Mouse (Mus musculus) midbrain, embryonic 12.5 days (tissue): ENCODE results near the gene Txn2. TPM values are rescaled to one million over a fixed set of nuclear protein-coding genes. Genes with fewer than 3 reads are reported as not detected.

Experiments
- ATAC-seq: fragments of 200-750 bp; cut with Nextera tagmentation; 2 replicates; pipeline ENCODE4 v1.8.0; 2017; ENCODE audit warnings: low read depth, moderate TSS enrichment, moderate library complexity; ENCODE audit not compliant: low FRiP score
- H3K27ac ChIP-seq: fragments of 300-500 bp; sonication (generic); replicated peaks from 2 replicates; pipeline ENCODE4 v1.5.1; 2016; ENCODE audit warnings: mild to moderate bottlenecking
- H3K27me3 ChIP-seq: fragments of 300-500 bp; sonication (generic); 2 replicates; pipeline ENCODE4 v1.6.1; 2016; ENCODE audit warnings: mild to moderate bottlenecking
- H3K36me3 ChIP-seq: fragments of 300-500 bp; sonication (generic); 2 replicates; pipeline ENCODE4 v1.6.1; 2016
- H3K4me1 ChIP-seq: fragments of 300-500 bp; sonication (generic); 2 replicates; pipeline ENCODE4 v1.6.1; 2016
- H3K4me2 ChIP-seq: fragments of 300-500 bp; sonication (generic); replicated peaks from 2 replicates; pipeline ENCODE4 v1.6.1; 2016; ENCODE audit warnings: mild to moderate bottlenecking, moderate library complexity
- H3K4me3 ChIP-seq: fragments of 300-500 bp; sonication (generic); 2 replicates; pipeline ENCODE4 v1.5.1; 2016; ENCODE audit warnings: mild to moderate bottlenecking
- H3K9ac ChIP-seq: fragments of 300-500 bp; sonication (generic); replicated peaks from 2 replicates; pipeline ENCODE4 v1.6.1; 2016; ENCODE audit warnings: mild to moderate bottlenecking, moderate library complexity
- H3K9me3 ChIP-seq: fragments of 300-500 bp; sonication (generic); 2 replicates; pipeline ENCODE4 v1.6.1; 2016; ENCODE audit warnings: mild to moderate bottlenecking
- WGBS: fragments of 180-500 bp; shearing (Covaris S2); methylation state at CpG from one replicate; pipeline ENCODE4 v1.1.7; 2016; 5-methylcytosine and 5-hydroxymethylcytosine counted together
- polyA plus RNA-seq: library from polyadenylated mRNA; unstranded; fragments of >200 nt; fragmentation: Nextera tagmentation; extraction: Ambion mirVana; gene quantifications from 2 replicates; pipeline ENCODE4 v1.2.1, GENCODE M21; 2016

Gene Txn2
- polyA plus RNA-seq, 1 experiment from 2014 or later = 210 TPM

DNA sequence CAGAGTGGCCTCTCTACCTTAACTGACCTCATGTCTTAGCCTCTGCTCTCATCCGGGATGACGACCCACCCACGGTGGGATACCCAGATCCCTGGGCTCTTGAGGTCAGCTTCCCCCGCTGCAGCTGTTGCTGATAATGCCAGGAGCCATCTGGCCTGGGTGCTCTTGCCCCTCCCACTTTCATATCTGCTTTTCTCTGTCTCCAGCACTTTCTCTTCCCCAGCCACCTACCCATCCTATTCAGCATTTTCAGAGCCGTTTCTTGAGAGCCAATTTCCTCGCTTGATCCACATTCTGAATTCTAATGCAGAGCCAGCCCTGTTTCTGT is 2.8 kb upstream of the Txn2 start:
- Histone ChIP-seq H3K4me1 (peaks cover 32% of the 10 kb centered on the region), H3K4me2 (no peak overlapping the region), H3K9me3 (no peaks in the 10 kb centered on the region), H3K4me3 (no peak overlapping the region), H3K9ac (no peak overlapping the region), H3K27ac (no peak overlapping the region), H3K27me3 (peaks cover 14% of the 10 kb centered on the region; the same call in 1 of the 2 replicates), H3K36me3 (no peaks in the 10 kb centered on the region)
- 62% methylated on average over 6 of the region's 6 CpGs for WGBS
- no peak for ATAC-seq

DNA sequence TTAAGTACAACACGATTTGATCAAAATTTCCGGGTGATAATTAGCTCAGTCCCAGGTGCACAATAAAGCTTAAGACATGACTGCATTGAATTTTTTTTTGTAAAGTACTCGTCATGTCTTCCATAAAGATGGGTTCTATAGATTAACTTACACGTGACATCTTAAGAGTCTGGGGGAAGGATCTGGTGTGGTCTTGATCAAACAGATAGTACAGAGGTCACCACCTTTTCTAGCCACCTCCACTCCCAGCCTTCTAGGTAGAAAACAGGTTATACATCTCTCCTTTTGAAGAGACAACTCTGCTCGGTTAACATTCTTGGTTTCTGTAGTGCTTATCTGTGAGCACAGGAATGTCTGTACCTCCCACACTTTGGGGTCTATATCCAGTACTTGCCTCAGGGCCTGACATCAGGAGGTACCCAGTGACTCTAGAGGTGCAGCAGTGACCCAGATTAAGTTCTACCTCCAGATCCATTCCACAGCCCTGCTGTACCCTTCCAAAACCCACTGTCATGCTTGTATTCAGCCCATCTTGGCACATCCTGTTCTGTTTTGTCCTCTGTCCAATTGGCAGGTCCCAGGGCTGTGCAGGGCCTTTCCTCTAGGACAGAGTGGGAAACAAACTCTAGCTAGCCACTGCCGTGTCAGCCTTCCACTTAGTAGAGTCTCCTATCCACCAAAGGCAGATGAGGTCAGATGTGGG is 2.3 kb upstream of the Txn2 start:
- 0 out of 2 replicates have a peak, but pooled peaks cover 5% of the 10 kb centered on the region for H3K36me3 ChIP-seq
- peaks cover 14% of the 10 kb centered on the region; the same call in 1 of the 2 replicates for H3K27me3 ChIP-seq
- no peak overlapping the region for H3K4me2 ChIP-seq
- H3K9ac ChIP-seq = no peak overlapping the region
- no peaks in the 10 kb centered on the region for H3K9me3 ChIP-seq
- no peak overlapping the region for H3K27ac ChIP-seq
- ATAC-seq = no peak
- WGBS = 82% methylated on average over 6 of the region's 6 CpGs
- H3K4me3 ChIP-seq = no peak overlapping the region
- H3K4me1 ChIP-seq = peaks cover 32% of the 10 kb centered on the region

DNA sequence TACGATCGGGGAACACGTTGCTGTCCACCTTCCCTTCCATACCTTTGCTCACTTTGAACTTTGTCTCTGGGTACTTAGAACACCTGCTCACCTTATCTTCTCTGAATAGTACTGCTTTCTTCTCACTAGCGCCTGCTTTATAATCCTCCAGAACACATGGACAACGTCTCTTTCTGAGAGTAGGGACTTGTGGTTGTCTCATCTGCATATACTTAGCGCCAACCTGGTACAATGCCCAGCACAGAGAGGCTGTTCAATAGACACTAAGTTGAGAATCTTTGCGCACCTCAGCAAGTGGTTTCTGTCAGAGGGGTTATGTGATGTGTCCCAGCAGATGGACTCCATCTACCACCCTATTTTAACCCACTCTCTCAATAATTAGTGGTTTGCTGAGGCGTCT is 998 bp upstream of the Txn2 start:
- H3K9ac ChIP-seq = peak overlapping the region; percentile 59
- peaks cover 32% of the 10 kb centered on the region for H3K4me1 ChIP-seq
- no peaks in the 10 kb centered on the region for H3K9me3 ChIP-seq
- peak overlapping the region; percentile 86 for H3K4me2 ChIP-seq
- H3K4me3 ChIP-seq = peak overlapping the region; percentile 62
- 50% methylated on average over 8 of the region's 8 CpGs for WGBS
- ATAC-seq = no peak
- H3K27me3 ChIP-seq = peaks cover 11% of the 10 kb centered on the region; the same call in 1 of the 2 replicates
- H3K27ac ChIP-seq = no peak overlapping the region
- peaks cover 14% of the 10 kb centered on the region for H3K36me3 ChIP-seq

DNA sequence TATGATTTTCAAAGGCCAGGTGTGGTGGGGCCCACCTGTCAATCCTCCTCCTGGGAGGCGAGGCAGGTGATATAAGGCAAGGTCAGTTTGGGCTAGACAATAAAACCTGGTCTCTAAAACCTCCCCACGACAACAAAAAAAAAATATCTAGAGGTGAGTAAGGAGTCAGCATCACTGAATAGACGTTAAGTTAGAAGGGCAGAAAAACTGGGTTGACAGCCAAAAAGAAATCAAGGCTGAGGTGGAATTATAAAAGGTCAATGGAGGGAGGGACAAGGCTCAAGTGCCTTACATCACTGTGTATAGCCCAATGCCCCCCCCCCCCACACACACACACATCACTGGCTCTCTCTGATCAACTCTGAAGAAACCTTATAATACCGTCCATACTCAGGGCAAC is 715 bp downstream of the Txn2 start:
- Histone ChIP-seq H3K27ac (peak overlapping the region; percentile 85; the same call in 1 of the 2 replicates), H3K27me3 (0 out of 2 replicates have a peak, but pooled peaks cover 4% of the 10 kb centered on the region), H3K4me1 (peaks cover 25% of the 10 kb centered on the region), H3K9me3 (no peaks in the 10 kb centered on the region), H3K4me2 (peak overlapping the region; percentile 86), H3K9ac (peak overlapping the region; percentile 61), H3K36me3 (peaks cover 31% of the 10 kb centered on the region), H3K4me3 (peak overlapping the region; percentile 62)
- 0 out of 2 replicates have a peak, but pooled peaks have one; percentile 14 for ATAC-seq
- WGBS = 30% methylated on average over 4 of the region's 4 CpGs

GRCm38 (mm10) chr15:77926921-77927320 is 1.9 kb downstream of the Txn2 start:
- H3K4me1 ChIP-seq = peaks cover 25% of the 10 kb centered on the region
- H3K27ac ChIP-seq = no peak overlapping the region
- no peaks in the 10 kb centered on the region for H3K27me3 ChIP-seq
- no peak overlapping the region for H3K4me3 ChIP-seq
- ATAC-seq = no peak
- WGBS = 94% methylated on average over 5 of the region's 5 CpGs
- H3K9me3 ChIP-seq = no peaks in the 10 kb centered on the region
- no peak overlapping the region for H3K4me2 ChIP-seq
- H3K36me3 ChIP-seq = peaks cover 42% of the 10 kb centered on the region
- no peak overlapping the region for H3K9ac ChIP-seq

- Histone ChIP-seq H3K36me3 (peaks cover 57% of the 10 kb centered on the region), H3K4me2 (no peak overlapping the region), H3K27ac (no peak overlapping the region), H3K9me3 (no peaks in the 10 kb centered on the region), H3K4me1 (peaks cover 25% of the 10 kb centered on the region), H3K9ac (no peak overlapping the region), H3K27me3 (no peaks in the 10 kb centered on the region), H3K4me3 (no peak overlapping the region)
- 98% methylated on average over 2 of the region's 2 CpGs for WGBS
- ATAC-seq = no peak
Measured at GRCm38 (mm10) chr15:77925195-77925594, 3.6 kb downstream of the Txn2 start.

- H3K9ac ChIP-seq = no peak overlapping the region
- H3K4me1 ChIP-seq = peaks cover 16% of the 10 kb centered on the region
- no peaks in the 10 kb centered on the region for H3K9me3 ChIP-seq
- ATAC-seq = no peak
- H3K27ac ChIP-seq = no peak overlapping the region
- H3K4me3 ChIP-seq = no peak overlapping the region
- no peak overlapping the region for H3K4me2 ChIP-seq
- WGBS = 74% methylated on average over 9 of the region's 9 CpGs
- no peaks in the 10 kb centered on the region for H3K27me3 ChIP-seq
- peaks cover 69% of the 10 kb centered on the region for H3K36me3 ChIP-seq
Measured at GRCm38 (mm10) chr15:77923267-77924035, 5.4 kb downstream of the Txn2 start.

- 94% methylated on average over 9 of the region's 9 CpGs for WGBS
- H3K4me2 ChIP-seq = no peak overlapping the region
- H3K9ac ChIP-seq = no peak overlapping the region
- H3K27me3 ChIP-seq = no peaks in the 10 kb centered on the region
- no peak overlapping the region for H3K27ac ChIP-seq
- no peak overlapping the region for H3K4me3 ChIP-seq
- no peaks in the 10 kb centered on the region for H3K9me3 ChIP-seq
- H3K4me1 ChIP-seq = peaks cover 9% of the 10 kb centered on the region
- no peak for ATAC-seq
- peaks cover 70% of the 10 kb centered on the region for H3K36me3 ChIP-seq
Measured at GRCm38 (mm10) chr15:77922710-77923109, 6.1 kb downstream of the Txn2 start.

- 91% methylated on average over 6 of the region's 6 CpGs for WGBS
- Histone ChIP-seq H3K27ac (no peak overlapping the region), H3K4me2 (no peak overlapping the region), H3K4me3 (no peak overlapping the region), H3K4me1 (no peaks in the 10 kb centered on the region), H3K9me3 (no peaks in the 10 kb centered on the region), H3K36me3 (peaks cover 73% of the 10 kb centered on the region), H3K27me3 (no peaks in the 10 kb centered on the region), H3K9ac (no peak overlapping the region)
- no peak for ATAC-seq
Measured at GRCm38 (mm10) chr15:77921636-77922035, 7.2 kb downstream of the Txn2 start.

DNA sequence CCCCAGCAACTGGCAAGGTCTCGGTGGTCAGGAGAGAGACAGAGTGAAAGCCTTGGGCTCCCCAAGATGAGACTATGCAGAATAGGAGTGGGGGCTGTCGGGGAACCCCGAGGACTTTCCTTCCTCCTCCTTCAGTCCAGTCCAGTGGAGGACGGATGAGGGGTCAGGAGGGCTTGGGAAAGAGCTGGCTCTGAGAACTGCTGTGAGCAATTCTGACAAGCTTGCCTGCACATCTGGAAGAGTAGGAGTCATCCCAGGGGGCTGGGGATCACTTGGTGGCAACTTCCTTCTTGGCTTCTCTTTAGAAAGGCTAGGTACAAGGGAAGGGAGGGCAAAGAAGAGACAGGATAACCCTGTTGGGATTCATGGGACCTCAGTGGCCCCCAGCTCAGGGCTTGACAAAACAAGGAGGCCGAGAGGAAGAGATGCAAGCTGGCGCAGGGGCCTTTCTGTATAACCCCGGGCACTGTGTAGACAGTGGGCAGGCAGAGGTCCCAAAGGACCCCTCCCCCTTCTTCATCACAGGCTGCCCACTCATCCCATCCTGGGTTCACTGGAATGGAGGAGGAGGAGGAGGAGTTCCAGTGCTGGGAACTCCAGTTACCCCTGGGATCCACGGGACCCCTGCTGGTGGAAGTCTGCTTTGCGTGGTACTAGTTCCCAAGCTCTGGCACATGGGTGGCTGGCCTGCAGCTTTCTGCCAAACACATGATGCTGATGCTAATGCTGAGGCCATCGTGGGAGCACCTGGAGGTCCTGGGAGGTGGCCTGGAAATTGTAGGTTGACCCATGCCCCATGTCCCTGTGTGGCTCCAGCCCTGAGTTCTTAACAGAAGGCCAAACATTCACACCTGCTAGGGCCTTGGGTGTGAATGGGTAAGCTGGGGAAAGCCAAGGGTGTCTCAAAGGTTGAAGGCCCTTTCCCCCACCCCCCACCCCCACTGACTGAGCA is 8.0 kb downstream of the Txn2 start:
- Histone ChIP-seq H3K27me3 (no peaks in the 10 kb centered on the region), H3K4me3 (no peak overlapping the region), H3K9ac (no peak overlapping the region), H3K9me3 (no peaks in the 10 kb centered on the region), H3K36me3 (peaks cover 73% of the 10 kb centered on the region), H3K4me2 (no peak overlapping the region), H3K27ac (no peak overlapping the region), H3K4me1 (no peaks in the 10 kb centered on the region)
- no peak for ATAC-seq
- 88% methylated on average over 10 of the region's 10 CpGs for WGBS

DNA sequence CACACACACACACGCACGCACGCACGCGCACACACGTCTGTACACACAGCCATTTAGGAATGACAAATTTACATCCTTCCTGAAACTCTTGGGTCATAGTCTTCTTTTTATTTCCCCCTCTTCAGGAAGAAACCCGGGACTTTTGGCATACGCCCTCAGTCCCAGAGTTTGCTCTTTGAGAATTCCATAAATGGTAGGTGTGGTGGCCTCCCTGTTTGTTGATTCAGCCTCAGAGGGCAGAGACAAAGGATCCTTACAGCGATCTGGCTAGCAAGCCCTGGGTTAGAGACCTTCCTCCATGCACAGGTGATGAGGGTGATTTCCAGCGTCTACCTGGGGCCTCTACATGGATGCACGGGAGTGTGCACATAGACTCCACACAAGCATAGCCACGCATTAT is 9.4 kb downstream of the Txn2 start:
- Histone ChIP-seq H3K4me1 (no peaks in the 10 kb centered on the region), H3K27me3 (no peaks in the 10 kb centered on the region), H3K9me3 (no peaks in the 10 kb centered on the region), H3K9ac (no peak overlapping the region), H3K36me3 (peaks cover 77% of the 10 kb centered on the region), H3K4me2 (no peak overlapping the region), H3K27ac (no peak overlapping the region), H3K4me3 (no peak overlapping the region)
- 93% methylated on average over 12 of the region's 12 CpGs for WGBS
- ATAC-seq = no peak
